Mouse (Mus musculus) lung, postnatal 0 days (tissue): ENCODE measurements around the gene Ncoa3.

Experiments used
- CTCF ChIP-seq: IDR thresholded peaks from 2 replicates; pipeline ENCODE4 v1.5.1; 2016; ENCODE audit warnings: antibody characterized with exemption, mild to moderate bottlenecking
- EP300 ChIP-seq: IDR thresholded peaks from 2 replicates; pipeline ENCODE4 v1.6.1; 2016; ENCODE audit warnings: antibody characterized with exemption, mild to moderate bottlenecking, control low read depth

- TF ChIP-seq CTCF (no peak), EP300 (no peak)
Observed at GRCm38 (mm10) chr2:166045006-166045405, 52.6 kb downstream of the Ncoa3 start.
